Mouse (Mus musculus) forelimb bud, embryonic 11.5 days (tissue): Measurements from ENCODE around the gene Nsd2.
"Not testable (repeated sequence)": the region's sequence is repeated elsewhere in the genome, so short reads cannot be mapped to it uniquely, and the experiment has no call there.

ENCODE experiments used
- DNase-seq: peaks from one replicate; pipeline ENCODE4 v3.0.0-alpha.2; 2012; ENCODE audit warnings: low read depth, low spot score

Gene Nsd2

DNA sequence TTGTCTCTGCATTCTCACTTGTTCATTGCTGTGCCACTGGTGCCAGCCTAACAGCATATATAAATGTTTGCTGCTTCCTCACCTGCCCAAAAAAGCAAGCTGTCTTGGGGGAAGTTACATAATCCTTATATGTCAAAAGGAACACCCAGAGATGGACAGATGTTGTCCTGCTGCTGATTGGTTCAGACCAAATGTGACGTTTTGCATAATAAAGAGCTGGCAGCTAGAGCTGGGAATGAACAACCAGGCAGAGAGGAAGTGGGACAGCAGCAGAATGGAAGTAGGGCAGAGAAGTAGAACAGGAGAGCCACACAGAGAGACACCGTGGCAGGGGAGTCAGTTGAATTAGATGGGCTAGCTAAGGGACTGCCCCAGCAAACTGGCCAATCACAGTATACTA lies 111.9 kb downstream of the Nsd2 start:
- DNase-seq, result no peak

DNA sequence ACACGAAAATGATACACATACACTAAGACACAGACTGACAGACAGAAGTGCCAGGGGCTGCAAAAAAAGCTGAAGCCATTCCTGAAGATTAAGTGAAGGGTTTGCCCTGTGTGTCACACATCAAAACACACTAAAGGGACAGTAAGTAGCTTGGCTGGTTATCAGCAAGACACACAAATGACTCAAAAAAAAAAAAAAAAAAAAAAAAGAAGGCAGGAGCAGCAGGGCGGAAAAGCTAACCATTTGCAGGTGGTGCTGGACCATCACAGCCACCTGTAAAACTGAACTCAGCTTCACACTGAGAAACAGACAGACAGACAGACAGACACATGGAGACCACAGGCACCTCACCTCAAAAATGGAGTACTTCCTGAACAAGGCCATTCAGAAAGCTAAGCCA lies 113.6 kb downstream of the Nsd2 start:
- DNase-seq, result no peak

DNA sequence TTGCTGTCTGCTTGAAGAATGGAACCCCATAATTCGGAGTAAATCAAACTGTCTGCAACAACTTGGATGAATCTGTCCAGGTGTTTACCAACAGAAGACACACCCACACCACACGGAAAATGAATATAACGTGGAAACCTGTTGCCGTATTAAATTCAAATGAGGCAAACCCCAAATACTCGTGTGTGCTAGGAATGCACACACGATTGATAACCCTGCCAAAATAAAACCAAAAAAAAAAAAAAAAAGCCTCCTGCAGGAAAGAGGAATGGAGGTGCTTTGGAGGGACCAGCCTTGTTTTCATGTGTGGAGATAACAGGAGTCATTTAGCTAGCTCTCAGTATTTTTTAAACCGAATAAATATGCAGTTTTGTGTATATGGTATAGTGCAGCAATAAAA lies 114.4 kb downstream of the Nsd2 start:
- DNase-seq, result no peak

DNA sequence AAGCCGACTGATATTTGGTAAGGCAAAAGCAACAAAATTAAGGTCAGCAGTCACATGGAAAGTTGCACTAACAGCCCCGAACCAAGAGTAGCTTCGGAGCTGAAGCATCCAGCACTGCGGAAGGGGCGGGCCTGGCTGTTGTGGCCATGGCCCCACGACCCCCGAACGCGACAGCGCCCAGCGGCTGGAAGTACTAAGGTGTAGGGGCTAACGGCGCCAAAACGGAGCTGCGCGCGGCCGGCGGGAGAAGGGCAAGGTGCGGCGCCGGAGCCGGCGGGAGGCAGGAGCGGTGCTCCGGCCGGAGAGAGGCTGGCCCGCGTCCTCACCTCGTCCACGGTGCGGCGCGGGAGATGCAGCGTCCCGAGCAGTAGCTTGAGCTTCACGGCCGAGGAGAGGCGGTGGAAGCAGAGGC lies 115.2 kb downstream of the Nsd2 start:
- peak; percentile 30 for DNase-seq

DNA sequence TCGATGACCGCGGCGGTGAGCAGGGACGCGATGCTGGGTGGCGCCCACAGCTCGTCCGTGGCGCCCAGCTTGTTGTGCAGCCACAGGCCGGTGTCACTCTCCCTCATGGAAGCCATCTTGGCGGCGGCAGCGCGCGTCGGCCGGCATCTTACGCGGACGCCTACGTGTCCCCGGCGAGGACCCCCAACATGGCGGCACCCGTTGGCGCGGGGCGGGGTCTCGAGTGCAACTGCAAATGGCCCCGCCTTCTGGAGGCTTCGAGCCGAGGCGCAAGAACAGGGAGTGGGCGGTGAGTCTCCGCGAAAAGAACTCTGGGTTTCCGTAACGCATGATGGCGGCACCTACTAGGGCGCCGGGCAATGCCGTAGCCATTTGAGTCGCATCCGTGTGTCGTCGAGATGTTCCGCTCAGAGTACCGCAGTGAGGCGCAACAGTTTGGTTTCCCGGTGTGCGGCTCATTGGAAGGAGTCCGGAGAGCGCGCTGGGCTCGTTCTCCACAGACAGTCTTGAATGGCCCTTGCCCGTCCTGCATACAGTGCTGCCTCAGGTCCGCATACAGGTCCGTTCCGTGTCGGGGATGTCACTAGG lies 115.7 kb downstream of the Nsd2 start, which contains the start of gene Nelfa:
Gene Nelfa, minus strand, starts transcription at position 294 of the 588 bp plus-strand sequence.
- DNase-seq, result peak; percentile 98

DNA sequence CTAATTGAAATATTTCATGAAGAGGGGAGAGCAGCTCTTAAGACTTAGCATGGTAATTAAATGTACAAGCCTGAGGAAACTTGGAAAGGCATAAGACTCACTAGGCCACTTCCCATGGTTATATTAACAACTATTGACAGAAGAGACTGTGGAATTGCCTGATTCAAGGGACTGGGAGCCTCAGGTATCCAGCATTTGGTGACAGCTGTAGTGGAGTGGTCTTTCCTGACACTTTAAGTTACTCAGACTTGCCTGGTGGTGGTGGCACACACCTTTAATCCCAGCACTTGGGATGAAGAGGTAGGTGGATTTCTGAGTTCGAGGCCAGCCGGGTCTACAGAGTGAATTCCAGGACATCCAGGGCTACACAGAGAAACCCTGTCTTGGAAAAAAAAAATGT lies 116.7 kb downstream of the Nsd2 start:
- DNase-seq, result no peak

DNA sequence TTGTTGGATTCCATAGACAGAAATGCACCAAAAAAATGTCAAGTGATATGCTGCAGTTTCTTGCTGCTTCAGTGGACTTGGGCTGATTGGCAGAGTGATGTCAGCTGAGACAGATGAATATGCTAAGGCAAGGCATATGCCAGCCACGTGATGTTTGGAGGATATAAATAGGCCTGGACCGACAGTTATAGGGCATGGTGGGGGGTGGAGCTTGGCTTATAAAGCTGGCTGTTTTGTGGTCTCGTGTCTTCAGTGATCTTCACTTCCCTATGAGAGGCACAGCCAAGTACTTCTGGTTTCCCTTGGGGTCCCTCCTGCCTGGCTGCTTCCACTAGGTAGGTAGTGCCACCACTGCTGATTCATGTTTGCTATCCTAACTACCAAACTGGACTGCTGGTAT lies 117.9 kb downstream of the Nsd2 start:
- DNase-seq, result no peak

DNA sequence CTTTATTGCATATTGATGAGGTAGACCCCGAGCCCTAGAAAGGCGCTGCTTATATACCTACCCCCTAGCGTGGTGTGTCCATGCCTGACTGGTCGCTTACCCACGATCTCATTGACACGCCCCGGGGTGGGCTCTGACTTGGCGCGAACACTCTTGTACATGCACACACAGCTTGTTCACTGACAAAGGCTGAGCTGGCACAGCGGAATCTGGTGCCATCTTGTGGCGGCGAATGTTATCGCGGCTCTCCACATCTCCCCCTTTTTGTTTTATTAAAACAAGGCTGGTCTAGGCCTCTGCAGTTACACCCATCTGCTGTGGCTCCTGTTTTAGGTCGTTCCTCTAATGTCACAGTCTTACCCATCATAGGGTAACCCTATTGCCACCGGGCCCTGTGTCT lies 126.5 kb downstream of the Nsd2 start:
- DNase-seq, result not testable (repeated sequence)
